Mouse (Mus musculus) myocyte (in vitro differentiated cells): ENCODE data around the gene Bmp8b. TPM values are rescaled to one million over a fixed set of nuclear protein-coding genes. Genes with fewer than 3 reads are reported as not detected.
A peak's percentile ranks its signal among the peaks of the same experiment; 100 is the strongest.

Source experiments
- H3K27me3 ChIP-seq: one replicate; pipeline ENCODE4 v1.6.1; 2011; ENCODE audit not compliant: control insufficient read depth, insufficient read depth, insufficient read length
- H3K36me3 ChIP-seq: one replicate; pipeline ENCODE4 v1.6.1; 2011; ENCODE audit not compliant: control insufficient read depth, insufficient read depth
- H3K4me2 ChIP-seq: one replicate; pipeline ENCODE4 v1.6.1; 2011; ENCODE audit warnings: low read depth, control low read depth
- H3K4me3 ChIP-seq: one replicate; pipeline ENCODE4 v1.5.1; 2011; ENCODE audit warnings: mild to moderate bottlenecking, control low read depth, moderate library complexity
- H3K79me2 ChIP-seq: one replicate; pipeline ENCODE4 v1.6.1; 2011; ENCODE audit not compliant: control insufficient read depth, insufficient read depth
- H3ac ChIP-seq: one replicate; pipeline ENCODE4 v1.6.1; 2011; ENCODE audit not compliant: control insufficient read depth, insufficient read length
- CEBPB ChIP-seq: IDR thresholded peaks from 2 replicates; pipeline ENCODE4 v1.6.1; 2011; ENCODE audit warnings: mild to moderate bottlenecking, moderate library complexity; ENCODE audit not compliant: poor library complexity, insufficient read depth, severe bottlenecking
- E2F4 ChIP-seq: IDR thresholded peaks from one replicate; pipeline ENCODE4 v1.6.1; 2011; ENCODE audit warnings: mild to moderate bottlenecking, control low read depth, moderate library complexity; ENCODE audit not compliant: insufficient read depth
- MAX ChIP-seq: IDR thresholded peaks from one replicate; pipeline ENCODE4 v1.6.1; 2011; ENCODE audit warnings: low read depth, mild to moderate bottlenecking, control low read depth
- MYOD1 ChIP-seq, 3 experiments: IDR thresholded peaks; one replicate each; pipeline ENCODE4 v1.6.1; 2011; ENCODE audit warnings: control low read depth in 2 of 3, low read depth in 2 of 3, mild to moderate bottlenecking in 2 of 3, moderate library complexity in 1 of 3; ENCODE audit not compliant: insufficient read length in 2 of 3, control insufficient read depth in 1 of 3
- MYOG ChIP-seq, 3 experiments: IDR thresholded peaks; one replicate each; pipeline ENCODE4 v1.6.1; 2011; ENCODE audit warnings: control low read depth in 2 of 3, low read depth in 2 of 3, mild to moderate bottlenecking in 2 of 3; ENCODE audit not compliant: insufficient read length in 2 of 3, control insufficient read depth in 1 of 3, insufficient read depth in 1 of 3
- POLR2A ChIP-seq: IDR thresholded peaks from one replicate; pipeline ENCODE4 v1.6.1; 2011; ENCODE audit warnings: low read depth, mild to moderate bottlenecking, control low read depth, moderate library complexity; ENCODE audit not compliant: insufficient read length
- POLR2AphosphoS2 ChIP-seq: IDR thresholded peaks from one replicate; pipeline ENCODE4 v1.6.1; 2011; ENCODE audit warnings: low read depth, control low read depth; ENCODE audit not compliant: insufficient read length
- REST ChIP-seq: IDR thresholded peaks from one replicate; pipeline ENCODE4 v1.6.1; 2011; ENCODE audit warnings: mild to moderate bottlenecking, control low read depth, moderate library complexity; ENCODE audit not compliant: insufficient read depth, insufficient read length
- SRF ChIP-seq: IDR thresholded peaks from one replicate; pipeline ENCODE4 v1.6.1; 2011; ENCODE audit warnings: low read depth; ENCODE audit not compliant: control insufficient read depth, insufficient read length
- TCF12 ChIP-seq: IDR thresholded peaks from one replicate; pipeline ENCODE4 v1.6.1; 2011; ENCODE audit warnings: mild to moderate bottlenecking, control low read depth; ENCODE audit not compliant: poor library complexity, insufficient read depth, severe bottlenecking
- TCF3 ChIP-seq: IDR thresholded peaks from one replicate; pipeline ENCODE4 v1.6.1; 2011; ENCODE audit warnings: low read depth, control low read depth; ENCODE audit not compliant: insufficient read length
- USF1 ChIP-seq: IDR thresholded peaks from one replicate; pipeline ENCODE4 v1.6.1; 2011; ENCODE audit warnings: low read depth, mild to moderate bottlenecking, control low read depth, moderate library complexity
- polyA plus RNA-seq: library from polyadenylated mRNA; unstranded; fragments of >200 nt; fragmentation: generic; extraction: Trizol; gene quantifications from one replicate; pipeline ENCODE4 v1.2.1, GENCODE M21; 2012; ENCODE audit warnings: missing spikeins

Bmp8b gene
- polyA plus RNA-seq, 1 experiment = 0.02 TPM

GRCm38 (mm10) chr4:123083323-123083902, 21.6 kb upstream of the Bmp8b start:
- Histone ChIP-seq H3K79me2 (no peaks in the 10 kb centered on the region), H3K4me3 (no peak overlapping the region), H3K4me2 (no peak overlapping the region), H3K27me3 (peaks cover 13% of the 10 kb centered on the region), H3ac (no peak overlapping the region), H3K36me3 (no peaks in the 10 kb centered on the region)
- TF ChIP-seq MYOG (IDR thresholded peaks at IDR 0.05; ENCODE audit: control insufficient read depth in 1 of 3, insufficient read depth in 1 of 3, insufficient read length in 2 of 3, low read depth in 2 of 3) = no peak
- no peak for TF ChIP-seq SRF
- no peak for TF ChIP-seq POLR2AphosphoS2

GRCm38 (mm10) chr4:123085290-123085689, 19.7 kb upstream of the Bmp8b start:
- no peaks in the 10 kb centered on the region for H3K36me3 ChIP-seq
- H3K4me2 ChIP-seq = no peak overlapping the region
- TF ChIP-seq CEBPB (no peak), REST (no peak), MYOG (IDR thresholded peaks at IDR 0.05; ENCODE audit: control insufficient read depth in 1 of 3, insufficient read depth in 1 of 3, insufficient read length in 2 of 3, low read depth in 2 of 3) (no peak), USF1 (no peak), MAX (no peak), MYOD1 (IDR thresholded peaks at IDR 0.05; ENCODE audit: control insufficient read depth in 1 of 3, insufficient read length in 2 of 3, low read depth in 2 of 3) (no peak), POLR2AphosphoS2 (no peak), TCF3 (no peak), E2F4 (no peak), POLR2A (no peak), SRF (no peak), TCF12 (no peak)
- H3K4me3 ChIP-seq = no peak overlapping the region
- H3ac ChIP-seq = no peak overlapping the region
- peaks cover 5% of the 10 kb centered on the region for H3K27me3 ChIP-seq
- no peaks in the 10 kb centered on the region for H3K79me2 ChIP-seq

GRCm38 (mm10) chr4:123086381-123086780, 18.6 kb upstream of the Bmp8b start:
- Histone ChIP-seq H3K4me3 (no peak overlapping the region), H3K27me3 (no peaks in the 10 kb centered on the region), H3ac (no peak overlapping the region), H3K79me2 (no peaks in the 10 kb centered on the region), H3K36me3 (no peaks in the 10 kb centered on the region), H3K4me2 (no peak overlapping the region)
- TF ChIP-seq MAX (no peak), TCF3 (no peak), TCF12 (no peak), SRF (no peak), MYOD1 (IDR thresholded peaks at IDR 0.05; ENCODE audit: control insufficient read depth in 1 of 3, insufficient read length in 2 of 3, low read depth in 2 of 3) (no peak)

GRCm38 (mm10) chr4:123092621-123093020, 12.3 kb upstream of the Bmp8b start:
- H3ac ChIP-seq = no peak overlapping the region
- H3K4me2 ChIP-seq = peak overlapping the region; percentile 33
- H3K4me3 ChIP-seq = no peak overlapping the region
- no peak for TF ChIP-seq REST
- TF ChIP-seq E2F4 = no peak
- no peak for TF ChIP-seq USF1
- TF ChIP-seq SRF = no peak
- TF ChIP-seq POLR2A = no peak
- TF ChIP-seq CEBPB = no peak
- no peak for TF ChIP-seq MYOG (IDR thresholded peaks at IDR 0.05; ENCODE audit: control insufficient read depth in 1 of 3, insufficient read depth in 1 of 3, insufficient read length in 2 of 3, low read depth in 2 of 3)
- TF ChIP-seq POLR2AphosphoS2 = no peak
- no peak for TF ChIP-seq TCF12
- no peak for TF ChIP-seq TCF3
- no peak for TF ChIP-seq MYOD1 (IDR thresholded peaks at IDR 0.05; ENCODE audit: control insufficient read depth in 1 of 3, insufficient read length in 2 of 3, low read depth in 2 of 3)
- TF ChIP-seq MAX = no peak
- H3K36me3 ChIP-seq = no peaks in the 10 kb centered on the region
- no peaks in the 10 kb centered on the region for H3K79me2 ChIP-seq
- H3K27me3 ChIP-seq = no peaks in the 10 kb centered on the region

GRCm38 (mm10) chr4:123093064-123093776, 11.7 kb upstream of the Bmp8b start:
- Histone ChIP-seq H3K27me3 (no peaks in the 10 kb centered on the region), H3K4me2 (peak overlapping the region; percentile 33), H3K36me3 (no peaks in the 10 kb centered on the region), H3ac (no peak overlapping the region), H3K79me2 (no peaks in the 10 kb centered on the region), H3K4me3 (no peak overlapping the region)
- no peak for TF ChIP-seq TCF12
- no peak for TF ChIP-seq MAX
- TF ChIP-seq MYOD1 (IDR thresholded peaks at IDR 0.05; ENCODE audit: control insufficient read depth in 1 of 3, insufficient read length in 2 of 3, low read depth in 2 of 3) = no peak
- TF ChIP-seq USF1 = no peak
- TF ChIP-seq MYOG (IDR thresholded peaks at IDR 0.05; ENCODE audit: control insufficient read depth in 1 of 3, insufficient read depth in 1 of 3, insufficient read length in 2 of 3, low read depth in 2 of 3) = no peak
- TF ChIP-seq TCF3 = no peak
- no peak for TF ChIP-seq REST
- no peak for TF ChIP-seq POLR2A
- TF ChIP-seq POLR2AphosphoS2 = no peak
- TF ChIP-seq SRF = no peak
- no peak for TF ChIP-seq CEBPB
- no peak for TF ChIP-seq E2F4
